Mouse (Mus musculus): ENCODE data around the gene Krt19. TPM values are rescaled to one million over a fixed set of nuclear protein-coding genes. Genes with fewer than 3 reads are reported as not detected.

Krt19 gene
- polyA plus RNA-seq (2012; rRNA removed; ENCODE audit: low replicate concordance): 521 and 718 TPM in 2 replicates

GRCm38 (mm10) chr11:100148615-100149330 is at the start of gene Krt19:
TSS of gene Krt19 (minus strand) at chr11:100148665.

GRCm38 (mm10) chr11:100192992-100193391 is 44.5 kb upstream of the Krt19 start, which contains the start of gene Krt9:
TSS of gene Krt9 (minus strand) at chr11:100193246.

GRCm38 (mm10) chr11:100135731-100136130 is 12.7 kb downstream of the Krt19 start, which contains the start of gene Krt15:
TSS of gene Krt15 (minus strand) at chr11:100135928.

GRCm38 (mm10) chr11:100121466-100121865 is 27.0 kb downstream of the Krt19 start, which contains the start of gene Krt13:
TSS of gene Krt13 (minus strand) at chr11:100121566.

GRCm38 (mm10) chr11:100105576-100106122 is 42.8 kb downstream of the Krt19 start, which contains the start of gene Krt36:
TSS of gene Krt36 (minus strand) at chr11:100105626.

GRCm38 (mm10) chr11:100096141-100096540 is 52.3 kb downstream of the Krt19 start, which contains the start of gene Krt35:
TSS of gene Krt35 (minus strand) at chr11:100096241.

Other genes with a start within 250 kb of the Krt19 start
- not detected in 2 replicates for gene Krtap31-1, start 240.7 kb downstream of the Krt19 start, polyA plus RNA-seq (2012; rRNA removed; ENCODE audit: low replicate concordance)
- gene Gm11565, start 233.9 kb downstream of the Krt19 start, polyA plus RNA-seq (2012; rRNA removed; ENCODE audit: low replicate concordance): not detected in 2 replicates
- not detected in 2 replicates for gene Krtap31-2, start 212.4 kb downstream of the Krt19 start, polyA plus RNA-seq (2012; rRNA removed; ENCODE audit: low replicate concordance)
- gene Krtap9-5, start 200.2 kb downstream of the Krt19 start, polyA plus RNA-seq (2012; rRNA removed; ENCODE audit: low replicate concordance): not detected in 2 replicates
- gene Krtap29-1, start 169.6 kb downstream of the Krt19 start, polyA plus RNA-seq (2012; rRNA removed; ENCODE audit: low replicate concordance): not detected in 2 replicates
- not detected in 2 replicates for gene Krtap16-1, start 162.1 kb downstream of the Krt19 start, polyA plus RNA-seq (2012; rRNA removed; ENCODE audit: low replicate concordance)
- not detected in 2 replicates for gene Krtap17-1, start 154.7 kb downstream of the Krt19 start, polyA plus RNA-seq (2012; rRNA removed; ENCODE audit: low replicate concordance)
- gene Krt33a, start 132.5 kb downstream of the Krt19 start, polyA plus RNA-seq (2012; rRNA removed; ENCODE audit: low replicate concordance): not detected in 2 replicates
- gene Krt33b, start 118.8 kb downstream of the Krt19 start, polyA plus RNA-seq (2012; rRNA removed; ENCODE audit: low replicate concordance): not detected in 2 replicates
- not detected in 2 replicates for gene Krt34, start 107.1 kb downstream of the Krt19 start, polyA plus RNA-seq (2012; rRNA removed; ENCODE audit: low replicate concordance)
- 0.08 and 0.16 TPM in 2 replicates for gene Krt31, start 98.1 kb downstream of the Krt19 start, polyA plus RNA-seq (2012; rRNA removed; ENCODE audit: low replicate concordance)
- 0.63 TPM in 1 of 2 replicates, not detected in the other for gene Krt32, start 60.4 kb downstream of the Krt19 start, polyA plus RNA-seq (2012; rRNA removed; ENCODE audit: low replicate concordance)
- 0.07 TPM in 1 of 2 replicates, not detected in the other for gene Krt35, start 52.4 kb downstream of the Krt19 start, polyA plus RNA-seq (2012; rRNA removed; ENCODE audit: low replicate concordance)
- gene Krt36, start 43.0 kb downstream of the Krt19 start, polyA plus RNA-seq (2012; rRNA removed; ENCODE audit: low replicate concordance): 5.7 and 5.8 TPM in 2 replicates
- not detected in 2 replicates for gene Krt13, start 27.1 kb downstream of the Krt19 start, polyA plus RNA-seq (2012; rRNA removed; ENCODE audit: low replicate concordance)
- 5.5 and 33.6 TPM in 2 replicates for gene Krt15, start 12.7 kb downstream of the Krt19 start, polyA plus RNA-seq (2012; rRNA removed; ENCODE audit: low replicate concordance)
- not detected in 2 replicates for gene Krt9, start 44.6 kb upstream of the Krt19 start, polyA plus RNA-seq (2012; rRNA removed; ENCODE audit: low replicate concordance)
- 52.1 and 78.7 TPM in 2 replicates for gene Krt14, start 58.9 kb upstream of the Krt19 start, polyA plus RNA-seq (2012; rRNA removed; ENCODE audit: low replicate concordance)
- not detected in 2 replicates for gene Krt16, start 100.2 kb upstream of the Krt19 start, polyA plus RNA-seq (2012; rRNA removed; ENCODE audit: low replicate concordance)
- 34.7 and 41.4 TPM in 2 replicates for gene Krt17, start 112.4 kb upstream of the Krt19 start, polyA plus RNA-seq (2012; rRNA removed; ENCODE audit: low replicate concordance)
- 0.07 and 0.12 TPM in 2 replicates for gene Krt42, start 121.2 kb upstream of the Krt19 start, polyA plus RNA-seq (2012; rRNA removed; ENCODE audit: low replicate concordance)
- 105 and 139 TPM in 2 replicates for gene Eif1, start 171.2 kb upstream of the Krt19 start, polyA plus RNA-seq (2012; rRNA removed; ENCODE audit: low replicate concordance)
- gene Gast, start 185.7 kb upstream of the Krt19 start, polyA plus RNA-seq (2012; rRNA removed; ENCODE audit: low replicate concordance): not detected in 2 replicates
- gene Hap1, start 207.5 kb upstream of the Krt19 start, polyA plus RNA-seq (2012; rRNA removed; ENCODE audit: low replicate concordance): 11.5 and 15.2 TPM in 2 replicates
- gene Jup, start 249.1 kb upstream of the Krt19 start, polyA plus RNA-seq (2012; rRNA removed; ENCODE audit: low replicate concordance): 197 and 231 TPM in 2 replicates